Mouse (Mus musculus) hindbrain, embryonic 10.5 days (tissue): ENCODE measurements at regions not wholly inside any gene's neighbourhood (a gene's known extent, or its start where the extent isn't known, plus 50 kb on each side); places are given as distances from the start of the nearest gene placed in this dataset.

ENCODE experiments used
- DNase-seq: peaks from one replicate; pipeline ENCODE4 v3.0.0-alpha.2; 2017; ENCODE audit warnings: low spot score
- H3K27ac ChIP-seq: fragments of 300-500 bp; sonication (generic); 2 replicates; pipeline ENCODE4 v1.5.1; 2016; ENCODE audit warnings: mild to moderate bottlenecking, moderate library complexity
- H3K27me3 ChIP-seq: fragments of 300-500 bp; sonication (generic); 2 replicates; pipeline ENCODE4 v1.6.1; 2016; ENCODE audit warnings: mild to moderate bottlenecking; ENCODE audit not compliant: poor library complexity, insufficient read depth, severe bottlenecking
- H3K36me3 ChIP-seq: fragments of 300-500 bp; sonication (generic); 2 replicates; pipeline ENCODE4 v1.6.1; 2016; ENCODE audit warnings: mild to moderate bottlenecking, moderate library complexity
- H3K4me1 ChIP-seq: fragments of 300-500 bp; sonication (generic); replicated peaks from 2 replicates; pipeline ENCODE4 v1.6.1; 2016; ENCODE audit warnings: mild to moderate bottlenecking
- H3K4me3 ChIP-seq: fragments of 300-500 bp; sonication (generic); 2 replicates; pipeline ENCODE4 v1.5.1; 2016; ENCODE audit warnings: mild to moderate bottlenecking, moderate library complexity
- H3K9me3 ChIP-seq: fragments of 300-500 bp; sonication (generic); 2 replicates; pipeline ENCODE4 v1.6.1; 2016; ENCODE audit warnings: mild to moderate bottlenecking, moderate library complexity
- WGBS: fragments of 180-500 bp; shearing (Covaris S2); methylation state at CpG from one replicate; pipeline ENCODE4 v1.1.7; 2016; 5-methylcytosine and 5-hydroxymethylcytosine counted together

DNA sequence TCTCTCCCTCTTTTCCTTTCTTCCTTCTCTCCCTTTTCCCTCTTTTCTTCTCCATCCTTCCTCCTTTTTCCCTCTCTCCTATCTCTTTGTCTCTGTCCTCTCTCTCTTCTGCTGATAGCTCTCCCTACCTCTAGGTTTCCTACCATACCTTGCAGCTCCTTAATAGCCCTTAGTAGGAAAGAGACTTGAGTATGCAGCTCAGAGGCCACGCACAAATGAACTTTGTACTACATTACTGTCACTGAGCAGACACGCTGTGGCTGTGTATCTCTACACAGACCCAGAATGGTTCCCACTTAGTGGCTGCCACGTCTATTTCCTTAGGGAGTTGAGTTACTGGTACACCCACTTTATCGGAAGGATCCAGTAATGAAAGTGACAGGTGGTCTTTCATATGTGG is 147.5 kb downstream of the Bcl2l11 start:
- no peak overlapping the region for H3K27ac ChIP-seq
- no peak for DNase-seq
- H3K4me1 ChIP-seq = peaks cover 18% of the 10 kb centered on the region
- no peaks in the 10 kb centered on the region for H3K9me3 ChIP-seq
- H3K4me3 ChIP-seq = no peak overlapping the region
- 69% methylated on average over 4 of the region's 4 CpGs for WGBS
- H3K27me3 ChIP-seq = no peaks in the 10 kb centered on the region; the same call in 1 of the 2 replicates
- no peaks in the 10 kb centered on the region for H3K36me3 ChIP-seq

DNA sequence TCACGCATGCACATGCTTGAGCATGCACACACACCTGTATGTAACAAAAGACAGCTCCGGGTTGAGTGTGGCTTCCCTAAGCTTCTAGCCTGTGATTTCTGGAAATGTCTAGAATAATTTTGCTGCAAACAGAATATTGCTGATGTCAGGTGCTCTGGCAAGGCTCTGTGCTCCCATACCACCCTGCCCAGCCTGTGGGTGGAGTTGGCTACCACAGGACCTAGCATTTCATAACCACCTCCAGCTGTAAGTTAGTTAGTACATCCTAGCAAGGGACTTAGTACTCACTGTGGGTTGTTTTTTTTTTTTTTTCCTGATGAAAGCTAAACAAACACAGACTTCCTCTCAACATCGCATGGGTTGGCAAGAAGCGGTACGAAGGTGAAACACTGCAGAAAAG is 150.5 kb downstream of the Bcl2l11 start:
- Histone ChIP-seq H3K4me3 (no peak overlapping the region), H3K27me3 (peaks cover 4% of the 10 kb centered on the region), H3K4me1 (peaks cover 24% of the 10 kb centered on the region), H3K9me3 (no peaks in the 10 kb centered on the region), H3K27ac (no peak overlapping the region), H3K36me3 (no peaks in the 10 kb centered on the region)
- 89% methylated on average over 5 of the region's 5 CpGs for WGBS
- DNase-seq = no peak

DNA sequence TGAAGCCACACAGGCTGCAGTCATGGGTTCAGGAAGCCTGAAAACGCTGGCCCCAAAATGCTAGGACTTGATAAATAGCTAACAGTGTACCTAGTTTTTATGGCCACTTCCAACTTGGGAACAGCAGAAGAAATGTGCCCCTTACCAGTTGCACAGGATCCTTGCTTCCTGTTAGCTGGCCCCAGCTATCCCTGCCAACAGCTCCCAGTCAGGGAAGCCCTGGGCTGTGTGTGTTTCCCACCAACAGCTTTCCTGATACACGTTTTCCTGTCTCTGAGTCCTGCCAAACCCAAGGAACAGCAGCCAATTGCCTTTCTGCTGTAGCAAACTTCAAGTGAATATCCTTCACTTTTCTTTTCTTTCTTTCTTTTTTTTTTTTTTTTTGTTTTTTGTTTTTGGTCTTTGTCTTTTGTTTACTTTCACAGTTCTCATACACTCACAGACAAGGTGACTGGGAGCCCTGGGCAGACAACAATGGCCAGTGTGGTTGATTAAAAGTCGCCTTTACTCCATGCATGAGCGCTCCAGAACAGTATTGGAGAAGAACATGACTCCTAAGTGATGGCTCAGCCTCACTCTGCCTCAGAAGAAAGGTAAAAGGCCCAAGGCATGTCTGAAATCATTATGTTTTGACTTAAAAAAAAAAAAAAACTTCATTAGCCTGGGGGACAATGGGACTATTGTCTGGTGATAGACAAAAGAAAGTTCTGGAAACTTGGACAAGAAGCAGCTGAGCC is 151.7 kb downstream of the Bcl2l11 start:
- Histone ChIP-seq H3K36me3 (no peaks in the 10 kb centered on the region), H3K4me1 (peaks cover 28% of the 10 kb centered on the region), H3K9me3 (no peaks in the 10 kb centered on the region), H3K27ac (peak overlapping the region; percentile 73), H3K4me3 (no peak overlapping the region), H3K27me3 (peaks cover 4% of the 10 kb centered on the region)
- 44% methylated on average over 4 of the region's 4 CpGs for WGBS
- DNase-seq = no peak

GRCm38 (mm10) chr2:128278124-128278432 is 152.2 kb downstream of the Bcl2l11 start:
- peak overlapping the region; percentile 59; the same call in 1 of the 2 replicates for H3K27ac ChIP-seq
- DNase-seq = no peak
- H3K4me1 ChIP-seq = peaks cover 28% of the 10 kb centered on the region
- no peak overlapping the region for H3K4me3 ChIP-seq
- WGBS = 77% methylated on average over 5 of the region's 5 CpGs
- peaks cover 4% of the 10 kb centered on the region for H3K27me3 ChIP-seq
- no peaks in the 10 kb centered on the region for H3K36me3 ChIP-seq
- no peaks in the 10 kb centered on the region for H3K9me3 ChIP-seq

DNA sequence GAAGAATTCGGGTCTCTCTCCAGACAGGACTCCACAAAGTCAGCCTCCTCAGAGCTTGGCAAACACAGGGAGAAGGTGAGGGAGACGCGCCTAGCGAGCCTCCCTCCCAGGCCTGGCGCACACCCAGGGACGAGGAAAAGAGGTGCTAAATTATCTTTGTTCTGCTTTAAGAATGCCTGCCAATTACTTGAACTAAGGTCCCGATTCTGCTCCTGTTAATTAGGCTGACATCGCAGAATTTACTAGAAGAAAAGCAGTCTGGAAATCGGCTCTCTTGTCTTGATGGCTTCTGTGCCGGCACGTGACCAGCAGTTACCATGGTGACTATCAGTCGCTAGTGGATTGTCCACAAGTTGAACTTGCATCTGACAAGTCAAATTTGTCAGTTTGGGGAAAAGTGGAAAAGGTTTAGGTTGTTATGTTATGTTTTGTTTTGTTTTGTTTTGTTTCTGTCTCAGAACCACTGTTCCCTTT is 152.8 kb downstream of the Bcl2l11 start:
- Histone ChIP-seq H3K36me3 (no peaks in the 10 kb centered on the region), H3K4me1 (peaks cover 29% of the 10 kb centered on the region), H3K27me3 (peaks cover 4% of the 10 kb centered on the region), H3K9me3 (no peaks in the 10 kb centered on the region), H3K27ac (no peak overlapping the region), H3K4me3 (no peak overlapping the region)
- WGBS = 57% methylated on average over 12 of the region's 12 CpGs
- no peak for DNase-seq

DNA sequence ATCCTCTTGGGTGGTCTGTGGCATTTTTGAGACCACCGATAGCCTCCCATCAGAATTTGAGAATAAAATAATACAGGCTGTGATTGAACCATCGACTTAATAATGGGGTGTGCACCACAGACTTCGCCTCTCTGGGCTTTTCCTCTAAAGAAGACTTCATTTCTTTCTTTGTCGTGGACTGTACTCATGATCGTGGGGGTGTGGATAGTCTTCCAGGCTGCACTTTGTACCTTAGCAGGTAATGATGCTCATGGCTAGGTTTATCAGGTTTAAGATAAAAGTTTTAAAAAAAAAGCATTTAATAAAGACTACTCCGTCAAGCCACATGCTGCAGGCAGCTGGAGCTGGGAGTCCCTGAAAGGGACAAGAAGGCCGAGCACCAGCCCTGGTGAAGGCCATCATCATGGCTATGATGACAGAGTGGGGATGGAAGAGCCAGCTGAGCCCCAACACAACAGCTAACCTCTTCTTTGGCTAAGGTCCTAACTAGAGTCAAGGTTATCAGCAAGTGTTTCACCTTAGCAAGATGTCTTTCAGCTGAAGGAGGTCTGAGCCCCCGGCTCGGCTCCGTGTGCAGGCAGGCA is 153.4 kb downstream of the Bcl2l11 start:
- Histone ChIP-seq H3K4me3 (no peak overlapping the region), H3K27ac (no peak overlapping the region), H3K9me3 (no peaks in the 10 kb centered on the region), H3K36me3 (no peaks in the 10 kb centered on the region), H3K27me3 (peaks cover 4% of the 10 kb centered on the region), H3K4me1 (peaks cover 35% of the 10 kb centered on the region)
- WGBS = 87% methylated on average over 10 of the region's 10 CpGs
- DNase-seq = no peak

DNA sequence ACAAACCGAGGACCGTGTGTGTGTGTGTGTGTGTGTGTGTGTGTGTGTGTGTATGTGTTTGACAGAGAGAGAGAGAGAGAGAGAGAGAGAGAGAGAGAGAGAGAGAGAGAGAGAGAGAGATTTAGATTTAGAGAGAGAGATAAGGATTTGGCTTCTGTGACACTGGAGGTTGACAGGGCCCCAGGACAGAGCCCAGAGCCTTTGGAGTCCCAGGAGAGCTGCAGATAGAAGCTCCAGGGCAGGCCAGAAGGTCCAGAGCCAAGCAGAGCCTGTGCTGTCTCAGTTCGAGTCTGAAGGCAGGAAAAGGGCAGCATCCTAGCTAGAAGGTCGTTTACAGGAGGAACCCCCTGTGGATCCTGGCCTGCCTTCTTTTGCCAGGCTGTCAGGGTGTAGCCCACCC is 156.8 kb downstream of the Bcl2l11 start:
- H3K4me1 ChIP-seq = peaks cover 37% of the 10 kb centered on the region
- no peak for DNase-seq
- no peaks in the 10 kb centered on the region for H3K9me3 ChIP-seq
- no peak overlapping the region for H3K4me3 ChIP-seq
- H3K27ac ChIP-seq = no peak overlapping the region
- WGBS = 40% methylated on average over 4 of the region's 4 CpGs
- no peaks in the 10 kb centered on the region for H3K36me3 ChIP-seq
- peaks cover 14% of the 10 kb centered on the region for H3K27me3 ChIP-seq

DNA sequence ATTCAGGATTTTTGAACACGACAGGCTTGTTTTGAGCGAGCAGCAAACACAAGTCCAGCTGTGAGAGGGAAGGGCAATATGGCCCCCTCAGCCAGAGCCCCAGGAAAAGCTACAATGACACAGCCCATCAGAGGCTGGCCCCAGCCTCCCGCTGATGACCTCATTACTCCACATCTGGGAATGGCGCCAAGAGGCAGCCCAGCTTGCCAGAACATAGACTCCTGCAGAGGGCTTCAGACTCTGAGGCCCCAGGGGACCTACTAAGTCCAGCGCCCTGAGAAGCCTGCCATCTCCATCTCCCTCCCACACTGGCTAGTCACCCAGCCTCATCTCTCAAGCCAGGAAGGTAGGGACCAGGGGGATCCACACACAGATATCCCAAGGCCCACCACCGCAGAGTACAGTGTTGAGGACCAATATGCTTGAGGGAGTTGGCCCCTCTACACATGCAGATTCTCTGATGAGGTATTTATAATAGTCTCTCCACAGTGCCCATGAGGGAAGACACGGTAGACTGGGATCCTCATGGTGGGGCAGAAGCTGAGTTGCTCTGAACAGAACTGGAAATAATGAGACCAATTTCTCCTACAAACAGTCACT is 159.1 kb downstream of the Bcl2l11 start:
- no peak for DNase-seq
- 80% methylated on average over 7 of the region's 7 CpGs for WGBS
- no peak overlapping the region for H3K4me3 ChIP-seq
- H3K9me3 ChIP-seq = no peaks in the 10 kb centered on the region
- peaks cover 37% of the 10 kb centered on the region for H3K4me1 ChIP-seq
- H3K27ac ChIP-seq = no peak overlapping the region
- H3K27me3 ChIP-seq = peaks cover 10% of the 10 kb centered on the region; the same call in 1 of the 2 replicates
- no peaks in the 10 kb centered on the region for H3K36me3 ChIP-seq

DNA sequence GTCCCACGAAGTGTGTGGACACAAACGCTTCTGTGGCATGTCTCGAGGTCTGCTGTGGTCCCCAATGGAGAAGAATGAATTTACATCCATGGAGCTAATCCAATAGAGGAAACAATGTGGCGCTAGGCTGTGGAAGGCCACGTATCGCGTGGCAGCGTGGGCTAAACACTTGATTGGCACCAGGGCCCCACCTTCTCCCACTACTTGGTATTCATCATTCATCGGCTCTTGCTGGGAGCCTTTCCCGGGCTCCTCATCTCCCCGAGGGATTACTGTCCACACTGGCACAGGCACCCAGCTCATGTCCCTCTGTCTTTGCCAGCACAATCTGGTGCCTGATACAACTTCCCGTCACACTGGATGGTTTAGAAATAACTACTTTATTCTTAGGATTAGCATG is 159.6 kb downstream of the Bcl2l11 start:
- Histone ChIP-seq H3K4me1 (peaks cover 37% of the 10 kb centered on the region), H3K4me3 (no peak overlapping the region), H3K36me3 (no peaks in the 10 kb centered on the region), H3K9me3 (no peaks in the 10 kb centered on the region), H3K27me3 (0 out of 2 replicates have a peak, but pooled peaks cover 9% of the 10 kb centered on the region), H3K27ac (no peak overlapping the region)
- DNase-seq = no peak
- 91% methylated on average over 12 of the region's 12 CpGs for WGBS

- peaks cover 6% of the 10 kb centered on the region; the same call in 1 of the 2 replicates for H3K9me3 ChIP-seq
- H3K27me3 ChIP-seq = 0 out of 2 replicates have a peak, but pooled peaks cover 9% of the 10 kb centered on the region
- H3K36me3 ChIP-seq = no peaks in the 10 kb centered on the region
- H3K4me1 ChIP-seq = peaks cover 32% of the 10 kb centered on the region
- 34% methylated on average over 12 of the region's 12 CpGs for WGBS
- no peak for DNase-seq
- H3K4me3 ChIP-seq = no peak overlapping the region
- H3K27ac ChIP-seq = 0 out of 2 replicates have a peak overlapping the region, but pooled peaks have one; percentile 14
These were observed 162.3 kb downstream of the Bcl2l11 start for GRCm38 (mm10) chr2:128288138-128288551.

GRCm38 (mm10) chr2:128290609-128291008 is 164.8 kb downstream of the Bcl2l11 start:
- H3K27me3 ChIP-seq = 0 out of 2 replicates have a peak, but pooled peaks cover 9% of the 10 kb centered on the region
- H3K27ac ChIP-seq = no peak overlapping the region
- WGBS = 90% methylated on average over 3 of the region's 3 CpGs
- H3K4me3 ChIP-seq = no peak overlapping the region
- no peaks in the 10 kb centered on the region for H3K36me3 ChIP-seq
- peaks cover 26% of the 10 kb centered on the region for H3K4me1 ChIP-seq
- peaks cover 6% of the 10 kb centered on the region; the same call in 1 of the 2 replicates for H3K9me3 ChIP-seq
- no peak for DNase-seq

DNA sequence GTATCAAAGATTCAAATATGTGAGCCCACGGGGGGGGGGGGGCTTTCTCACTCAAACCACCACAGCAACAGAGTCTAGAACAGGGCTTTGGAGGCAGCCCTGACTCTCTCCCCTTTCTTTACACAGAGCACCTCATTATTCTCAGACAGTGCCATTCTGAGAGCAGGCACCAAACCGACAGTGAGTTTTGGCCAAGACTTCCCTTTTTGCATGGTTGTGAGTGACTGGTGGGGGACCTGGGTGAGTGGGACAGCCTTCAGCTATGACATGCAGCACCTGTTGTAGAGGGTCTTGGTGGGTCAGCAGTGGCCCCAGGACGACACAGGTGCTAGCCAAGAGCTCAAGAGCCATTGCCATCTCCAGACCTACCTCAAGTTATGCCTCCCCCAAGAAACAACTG is 168.8 kb downstream of the Bcl2l11 start:
- Histone ChIP-seq H3K36me3 (no peaks in the 10 kb centered on the region), H3K27ac (no peak overlapping the region), H3K27me3 (no peaks in the 10 kb centered on the region), H3K4me1 (peaks cover 25% of the 10 kb centered on the region), H3K9me3 (peaks cover 6% of the 10 kb centered on the region; the same call in 1 of the 2 replicates), H3K4me3 (no peak overlapping the region)
- 63% methylated on average over 3 of the region's 3 CpGs for WGBS
- no peak for DNase-seq

DNA sequence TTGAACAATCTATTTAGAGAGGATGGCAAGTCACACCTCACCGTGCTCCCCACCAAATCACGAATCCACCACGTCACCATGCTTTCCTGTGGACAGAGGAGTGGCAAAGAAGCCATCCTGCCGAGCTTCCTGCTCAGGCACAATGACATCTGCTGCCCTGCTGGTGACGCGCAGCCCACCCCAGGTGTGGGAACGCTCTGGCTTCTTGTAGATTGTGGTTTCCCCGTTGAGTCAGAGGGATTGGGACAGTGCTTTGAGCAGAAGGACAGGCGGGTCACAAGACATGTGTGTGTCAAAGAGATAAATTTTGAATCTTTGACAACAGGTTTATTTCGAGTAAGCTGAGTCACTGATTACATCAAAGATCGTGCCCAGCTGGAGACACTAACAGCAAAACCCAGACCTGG is 169.2 kb downstream of the Bcl2l11 start:
- Histone ChIP-seq H3K27ac (no peak overlapping the region), H3K36me3 (no peaks in the 10 kb centered on the region), H3K27me3 (no peaks in the 10 kb centered on the region), H3K9me3 (peaks cover 6% of the 10 kb centered on the region; the same call in 1 of the 2 replicates), H3K4me3 (no peak overlapping the region), H3K4me1 (peaks cover 25% of the 10 kb centered on the region)
- 76% methylated on average over 11 of the region's 11 CpGs for WGBS
- no peak for DNase-seq
